Mouse (Mus musculus): ENCODE results near the gene Rragd.
"Not testable (repeated sequence)": the region's sequence is repeated elsewhere in the genome, so short reads cannot be mapped to it uniquely, and the experiment has no call there.

Rragd gene

DNA sequence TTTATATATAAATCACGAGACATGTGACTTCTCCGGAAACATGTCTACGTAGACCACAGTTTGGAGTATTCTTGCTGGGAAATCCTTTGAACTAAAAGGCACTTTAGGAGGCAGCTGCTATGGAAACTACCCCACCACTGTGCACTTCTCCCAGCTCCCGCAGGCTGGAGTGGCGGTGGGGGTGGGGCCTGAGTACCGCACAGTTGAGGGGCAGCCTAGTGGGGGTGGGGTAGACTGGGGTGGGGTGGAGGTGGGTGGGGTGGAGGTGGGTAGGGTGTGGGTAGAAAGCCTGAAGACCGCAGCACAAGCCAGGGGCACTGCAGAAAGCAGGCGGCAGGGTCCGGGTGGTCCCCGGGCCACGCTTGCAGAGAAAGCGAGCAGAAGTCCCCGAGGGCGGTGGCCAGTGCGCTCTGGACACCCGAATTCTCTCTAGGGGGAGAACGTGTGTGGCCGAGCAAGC, at the start of gene Rragd:
Rragd (plus strand) TSS at position 322 of the 460 bp plus-strand sequence.
- DNase-seq (ENCODE audit: low read depth, low spot score), result no peak

DNA sequence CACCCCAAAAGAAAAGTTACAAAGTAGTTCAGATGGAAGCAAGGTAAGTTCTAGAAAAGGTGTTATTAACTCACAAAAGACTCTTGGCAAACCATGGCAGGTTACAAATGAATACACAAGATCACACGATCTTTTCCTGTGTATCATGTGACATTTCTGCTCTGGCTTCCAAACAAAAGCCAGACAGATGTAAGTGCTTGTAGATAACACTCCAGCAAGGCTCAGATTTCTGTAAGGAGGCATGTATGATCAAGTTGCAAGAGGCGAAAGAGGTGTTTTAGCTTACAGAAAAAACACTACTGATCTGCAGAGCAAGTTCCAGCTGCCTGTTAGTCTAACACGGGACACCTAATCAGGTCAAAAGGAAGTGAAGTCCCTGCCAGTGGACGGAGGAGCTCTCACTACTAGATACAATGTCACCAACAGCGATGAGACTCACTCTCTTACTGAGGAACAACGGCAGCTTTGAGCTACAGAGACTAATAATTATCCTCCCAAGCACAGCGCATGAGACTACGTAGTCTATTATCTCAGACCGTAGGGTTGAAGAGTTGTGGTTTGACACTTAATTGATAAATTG, 46.0 kb upstream of the Rragd start:
- no peak for DNase-seq (ENCODE audit: low read depth, low spot score)

DNA sequence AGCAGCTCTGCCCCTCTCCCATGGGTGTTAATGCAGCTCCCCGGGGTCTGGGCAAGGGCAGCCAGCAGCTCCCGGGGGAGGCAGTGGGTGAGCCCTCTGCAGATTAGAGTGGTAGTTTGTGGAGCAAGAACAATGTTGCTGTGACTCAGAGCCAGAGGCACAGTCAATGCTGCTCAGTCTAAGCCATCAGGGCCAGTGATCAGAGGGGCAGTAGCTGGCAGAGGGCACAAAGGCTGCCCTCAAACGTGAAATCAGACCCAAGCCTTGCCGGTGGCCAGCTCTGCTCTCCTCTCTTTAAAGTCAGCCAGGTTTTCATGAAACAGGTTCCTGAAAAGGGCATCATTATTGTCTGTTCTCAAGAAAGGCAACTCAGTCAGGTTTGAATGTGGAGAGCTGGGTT, 43.3 kb upstream of the Rragd start:
- no peak for DNase-seq (ENCODE audit: low read depth, low spot score)

DNA sequence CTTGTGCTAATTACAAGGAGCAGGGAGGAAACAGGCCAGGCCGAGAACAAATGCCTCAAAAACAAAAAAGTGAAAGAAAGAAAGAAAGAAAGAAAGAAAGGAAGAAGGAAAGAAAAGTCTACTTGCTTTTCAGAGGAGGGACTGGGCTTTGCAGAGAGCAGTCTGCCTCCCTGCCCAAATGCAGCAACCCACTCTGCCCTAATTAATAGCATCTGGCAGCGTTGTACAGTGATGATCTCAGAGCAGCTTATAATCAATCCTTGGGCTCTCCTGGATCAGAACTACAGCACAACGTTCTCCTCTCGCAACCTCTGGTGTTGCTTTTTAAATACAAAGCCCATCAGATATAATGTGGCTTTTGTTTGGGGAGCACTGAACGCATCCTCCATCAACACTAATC, 42.9 kb upstream of the Rragd start:
- no peak for DNase-seq (ENCODE audit: low read depth, low spot score)

DNA sequence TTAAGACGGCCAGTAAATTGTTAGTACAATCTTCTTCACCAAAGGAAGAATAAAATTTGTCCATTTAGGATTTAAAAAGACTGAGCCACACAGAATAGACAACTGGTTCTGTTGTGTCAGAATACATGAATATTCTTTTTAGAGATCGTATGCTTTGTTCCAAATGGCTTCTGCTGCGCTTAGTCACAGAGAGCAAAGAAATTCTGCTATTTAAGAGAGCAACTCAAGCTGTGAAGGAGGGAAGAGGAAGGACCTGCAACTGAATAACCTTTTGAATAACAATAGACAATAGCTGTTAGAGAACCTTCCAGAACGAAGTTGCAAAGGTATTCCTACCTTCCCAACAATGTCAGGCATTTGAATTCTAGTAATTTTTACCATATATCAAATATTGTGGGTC, 41.9 kb upstream of the Rragd start:
- DNase-seq (ENCODE audit: low read depth, low spot score), result no peak

DNA sequence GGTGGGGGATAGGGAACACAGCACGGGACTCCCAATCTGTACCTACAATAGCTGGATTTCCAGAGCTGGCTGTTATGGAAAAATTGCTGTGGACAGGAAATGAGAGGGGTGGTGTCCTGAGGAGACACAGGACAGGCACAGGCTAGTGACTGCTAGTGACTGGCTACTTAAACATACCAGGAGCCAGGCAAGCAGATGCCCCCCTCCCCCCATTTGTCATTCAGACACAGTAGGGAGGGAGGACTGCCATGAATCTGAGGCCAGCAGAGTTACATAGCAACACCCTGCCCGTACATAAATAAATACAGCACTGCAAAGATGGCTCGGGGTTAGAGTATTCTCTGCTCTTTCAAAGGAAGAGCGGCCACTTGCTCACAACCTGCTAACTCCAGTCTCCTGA, 35.2 kb upstream of the Rragd start:
- no peak for DNase-seq (ENCODE audit: low read depth, low spot score)

DNA sequence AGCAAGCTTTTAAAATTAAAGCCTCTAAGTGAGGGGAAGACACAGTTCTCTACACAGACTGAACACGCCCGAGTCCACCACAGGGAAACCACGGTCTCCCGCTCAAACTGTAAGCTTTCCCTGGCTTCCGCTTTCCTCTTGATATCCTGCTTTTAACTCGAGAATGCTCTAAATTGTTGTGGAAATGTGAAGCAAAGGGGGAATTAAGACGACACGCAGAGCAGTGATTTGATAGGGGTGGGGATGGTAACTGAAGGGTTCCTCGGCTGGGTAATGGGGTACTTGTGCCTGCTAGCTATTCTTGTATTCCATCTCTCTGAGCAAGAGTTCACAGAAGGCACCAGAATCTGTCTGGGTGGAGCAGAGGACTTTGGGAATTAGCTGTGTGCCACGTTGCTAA, 34.1 kb upstream of the Rragd start:
- no peak for DNase-seq (ENCODE audit: low read depth, low spot score)

DNA sequence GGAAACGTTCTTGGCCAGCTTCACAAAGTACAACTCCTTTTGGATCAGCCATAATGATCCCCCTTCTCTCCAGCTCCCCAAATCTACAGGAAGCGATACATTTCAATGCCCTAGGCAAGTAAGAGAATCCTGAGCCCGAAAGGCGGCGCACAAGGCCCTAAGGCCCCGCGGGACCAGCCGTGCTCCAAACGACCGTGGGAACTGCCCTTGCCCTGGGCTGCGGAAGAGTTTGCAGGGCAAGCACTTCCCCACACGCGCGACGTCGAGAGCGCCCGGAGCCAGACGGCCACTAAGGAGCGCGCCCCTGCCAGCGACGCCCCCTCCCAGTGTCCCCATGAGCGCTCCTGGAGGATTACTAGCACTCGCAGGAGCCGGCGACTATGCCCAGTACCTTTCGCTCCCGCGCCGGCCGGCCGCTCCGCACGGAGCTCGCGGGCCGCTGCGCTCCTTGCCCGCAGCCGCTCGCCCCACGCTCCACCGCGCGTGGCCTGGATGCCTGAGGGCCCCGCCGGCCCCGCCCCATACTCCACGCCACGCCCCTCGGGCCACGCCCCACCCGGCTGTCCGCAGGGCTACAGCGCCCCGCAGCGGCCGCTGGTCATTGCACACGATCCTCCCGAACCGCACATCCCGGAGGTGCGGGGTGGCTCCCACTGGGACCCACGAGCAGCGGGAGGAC, 32.3 kb upstream of the Rragd start, which contains the start of gene Ankrd6:
Ankrd6 (minus strand) TSS at position 486 of the 679 bp plus-strand sequence.
- DNase-seq (ENCODE audit: low read depth, low spot score), result peak; percentile 53

DNA sequence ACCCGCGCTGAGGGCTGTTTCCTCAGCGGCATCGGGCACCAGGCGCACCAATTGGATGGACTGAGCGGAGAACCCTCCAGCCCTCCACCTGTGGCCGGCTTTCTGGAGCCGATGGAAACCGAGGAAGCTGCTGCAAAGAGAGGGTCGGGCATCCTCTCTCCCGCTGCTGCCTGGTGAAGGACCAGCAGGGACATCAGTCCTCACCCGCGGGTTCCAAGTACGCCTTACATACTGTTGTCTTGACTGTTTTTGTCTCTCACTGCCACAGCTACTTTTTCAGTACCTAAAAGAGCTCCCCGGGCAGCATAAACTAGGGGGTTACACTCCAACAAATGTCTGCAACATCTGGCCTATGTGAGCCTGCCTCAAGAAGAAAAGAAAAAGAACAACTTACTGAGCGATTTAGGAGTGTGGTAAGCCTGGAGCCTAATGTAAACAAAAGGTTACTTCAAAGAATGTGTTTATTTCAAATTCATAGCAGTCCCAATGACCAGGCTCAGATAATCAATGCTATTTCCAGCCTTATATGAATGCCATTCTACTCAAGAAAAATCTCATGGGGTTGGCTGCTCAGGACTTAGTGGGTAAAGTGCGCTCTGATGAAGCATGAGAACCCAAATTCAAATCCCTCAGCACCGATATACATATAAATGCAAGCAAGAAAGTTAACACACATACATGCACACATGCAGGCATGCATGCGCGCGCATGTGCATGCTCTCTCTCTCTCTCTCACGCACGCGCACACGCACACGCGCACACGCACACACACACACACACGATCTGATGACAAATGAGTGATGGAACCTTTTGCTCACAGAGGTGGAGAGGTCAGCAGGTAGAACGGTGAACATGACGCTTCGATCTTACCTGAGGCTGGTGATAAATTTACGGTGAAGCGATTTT, 31.5 kb upstream of the Rragd start:
- no peak for DNase-seq (ENCODE audit: low read depth, low spot score)

DNA sequence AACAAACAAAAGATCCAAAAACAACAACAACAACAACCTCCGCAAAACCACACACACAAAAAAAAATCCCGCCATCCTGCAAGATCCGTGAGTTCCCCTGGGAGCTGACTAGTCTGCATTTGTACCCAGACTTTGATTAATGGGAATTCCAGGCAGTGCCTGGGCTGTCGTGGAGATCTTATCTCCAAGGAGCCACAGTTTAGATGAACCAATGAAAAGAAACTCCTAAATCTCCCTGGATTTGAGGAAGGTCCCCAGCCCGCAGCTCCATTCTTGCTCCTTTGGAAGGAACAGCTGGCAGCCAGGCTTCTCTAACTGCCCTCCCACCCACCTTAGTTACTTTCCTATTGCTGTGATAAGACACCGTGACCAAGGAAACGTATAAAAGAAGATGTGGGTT, 30.2 kb upstream of the Rragd start:
- no peak for DNase-seq (ENCODE audit: low read depth, low spot score)

DNA sequence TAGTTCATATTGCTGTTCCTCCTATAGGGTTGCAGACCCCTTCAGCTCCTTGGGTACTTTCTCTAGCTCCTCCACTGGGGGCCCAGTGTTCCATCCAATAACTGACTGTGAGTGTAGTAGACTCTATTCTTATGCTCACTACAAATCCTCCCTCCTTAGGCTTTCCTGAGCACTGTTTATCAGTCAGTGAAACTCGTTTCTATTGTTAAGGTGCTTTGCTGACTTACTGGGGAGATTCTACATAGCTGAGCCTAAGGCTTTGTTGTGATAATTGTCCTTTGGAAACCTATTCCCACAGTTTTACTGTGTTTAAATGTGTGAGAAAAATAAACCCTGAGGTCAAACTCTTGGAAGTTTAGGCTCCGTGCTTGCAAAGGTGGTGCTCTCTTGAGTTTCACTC, 26.4 kb upstream of the Rragd start:
- no peak for DNase-seq (ENCODE audit: low read depth, low spot score)

DNA sequence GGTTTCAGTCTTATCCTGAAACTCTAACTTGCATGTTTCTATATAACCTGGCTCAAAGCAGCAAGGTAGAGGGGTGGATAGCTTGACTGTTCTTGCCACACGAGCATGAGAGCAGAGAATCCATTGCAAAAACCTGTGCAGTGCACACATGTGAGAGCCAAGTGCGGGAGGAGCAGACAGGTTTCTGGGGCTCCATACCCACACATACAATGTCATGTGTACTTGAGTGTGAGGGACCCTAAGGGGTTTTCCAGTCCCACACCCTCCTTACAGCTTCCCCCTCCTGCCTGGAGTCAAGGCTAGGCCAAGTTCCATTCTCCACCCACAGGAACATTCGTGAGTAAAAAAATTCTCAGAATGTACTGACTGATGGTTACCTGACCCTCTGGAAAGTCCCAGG, 21.4 kb upstream of the Rragd start:
- no peak for DNase-seq (ENCODE audit: low read depth, low spot score)

DNA sequence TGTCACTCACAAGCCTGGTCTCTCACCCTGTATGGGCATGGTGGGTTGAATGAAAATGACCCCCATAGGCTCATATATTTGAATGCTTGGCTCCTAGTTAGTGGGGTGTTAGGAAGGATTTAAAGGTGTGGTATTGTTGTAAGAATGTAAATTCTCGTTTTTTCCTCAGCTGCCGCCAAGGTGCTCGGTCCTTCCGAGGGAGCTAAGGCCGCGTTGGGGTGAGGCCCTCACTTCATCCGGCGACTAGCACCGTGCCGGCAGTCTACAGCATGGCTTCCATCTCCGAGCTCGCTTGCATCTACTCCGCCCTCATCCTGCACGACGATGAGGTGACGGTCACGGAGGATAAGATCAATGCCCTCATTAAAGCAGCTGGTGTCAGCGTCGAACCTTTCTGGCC, 18.2 kb upstream of the Rragd start:
- not testable (repeated sequence) for DNase-seq (ENCODE audit: low read depth, low spot score)

DNA sequence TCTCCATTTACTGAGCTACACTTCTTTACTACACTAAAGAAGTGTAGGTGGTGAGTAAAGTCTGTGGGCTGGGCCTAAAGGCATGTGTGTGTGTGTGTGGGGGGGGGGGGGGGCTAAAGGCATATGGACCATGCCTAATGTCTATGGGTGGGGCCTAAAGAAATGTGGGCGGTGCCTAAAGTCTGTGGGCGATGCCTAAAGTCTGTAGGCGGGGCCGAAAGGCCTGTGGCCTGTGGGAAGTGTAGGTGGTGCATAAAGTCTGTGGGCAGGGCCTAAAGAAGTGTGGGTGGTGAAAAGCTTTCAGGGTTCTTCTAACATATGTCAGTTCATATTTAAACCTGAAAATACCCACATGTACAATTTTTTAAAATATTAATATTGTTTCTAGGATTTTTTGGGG, 5.5 kb upstream of the Rragd start:
- DNase-seq (ENCODE audit: low read depth, low spot score), result no peak

DNA sequence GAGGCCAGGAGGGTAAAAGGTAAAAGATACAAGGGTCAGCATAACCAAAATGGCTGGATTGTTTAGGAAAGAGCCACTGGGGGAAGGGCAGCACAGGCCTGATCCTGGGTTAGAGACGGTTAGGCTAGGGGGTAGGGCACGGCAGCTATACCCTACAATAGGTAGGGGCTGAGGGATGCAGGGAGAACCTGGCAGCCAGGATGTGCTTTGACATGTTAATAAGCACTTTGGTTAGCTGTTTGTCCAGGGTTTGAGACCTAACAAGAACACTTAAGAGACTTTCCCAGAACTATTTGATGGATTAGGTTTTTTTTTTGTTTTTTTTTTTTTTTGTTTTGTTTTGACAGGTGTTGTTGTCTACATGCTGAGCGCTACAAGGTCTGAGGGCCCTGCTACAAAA, 2.8 kb upstream of the Rragd start:
- no peak for DNase-seq (ENCODE audit: low read depth, low spot score)

DNA sequence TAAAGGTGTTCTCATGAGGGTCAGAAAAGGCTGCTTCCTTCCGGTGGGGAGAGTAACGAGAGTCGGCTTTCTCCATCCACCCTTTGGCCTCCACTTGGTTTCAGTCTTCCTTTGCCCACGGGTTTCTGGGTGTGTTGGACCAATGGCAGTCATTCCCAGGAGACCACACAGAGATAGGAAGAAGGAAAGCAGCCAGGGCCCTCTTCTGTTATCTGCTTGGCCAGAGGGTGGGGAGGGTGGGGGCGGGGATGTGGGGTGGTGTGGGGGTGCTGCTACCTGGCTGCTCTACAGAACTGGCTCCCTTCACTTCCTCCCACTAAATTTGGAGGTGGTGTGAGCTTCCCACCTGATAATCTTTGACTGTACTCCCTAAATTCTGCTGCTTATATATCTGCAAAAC, 1.2 kb upstream of the Rragd start:
- DNase-seq (ENCODE audit: low read depth, low spot score), result no peak

DNA sequence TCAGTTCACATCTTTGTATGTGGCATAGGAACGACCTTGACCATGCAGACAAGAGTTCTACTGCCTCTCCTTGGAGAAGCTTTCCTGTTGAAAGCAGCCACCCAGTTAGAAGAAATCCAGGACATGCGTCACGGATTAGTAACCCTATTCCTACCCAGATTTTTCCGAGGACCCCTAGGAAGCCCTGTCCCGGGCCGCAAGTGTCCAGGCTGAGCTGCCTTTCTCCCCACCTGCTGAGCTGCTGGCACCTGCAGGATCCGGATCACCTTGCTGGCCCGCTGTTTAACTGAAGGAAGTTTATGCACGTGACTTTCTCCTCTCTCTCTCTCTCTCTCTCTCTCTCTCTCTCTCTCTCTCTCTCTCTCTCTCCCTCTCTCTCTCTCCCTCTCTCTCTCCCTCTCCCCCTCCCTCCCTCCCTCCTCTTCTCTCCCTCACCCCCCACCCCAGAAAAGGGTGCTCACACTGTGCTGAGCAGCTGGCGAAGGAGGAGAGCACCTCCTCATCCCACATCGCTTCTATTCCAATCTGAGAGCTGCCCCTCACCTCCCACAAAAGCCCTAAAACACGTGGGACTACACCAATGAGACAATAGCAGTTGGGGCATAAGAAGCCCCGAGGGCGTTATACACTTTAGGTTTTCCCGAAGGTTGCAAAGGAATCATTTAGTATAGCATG, 659 bp upstream of the Rragd start:
- no peak for DNase-seq (ENCODE audit: low read depth, low spot score)

DNA sequence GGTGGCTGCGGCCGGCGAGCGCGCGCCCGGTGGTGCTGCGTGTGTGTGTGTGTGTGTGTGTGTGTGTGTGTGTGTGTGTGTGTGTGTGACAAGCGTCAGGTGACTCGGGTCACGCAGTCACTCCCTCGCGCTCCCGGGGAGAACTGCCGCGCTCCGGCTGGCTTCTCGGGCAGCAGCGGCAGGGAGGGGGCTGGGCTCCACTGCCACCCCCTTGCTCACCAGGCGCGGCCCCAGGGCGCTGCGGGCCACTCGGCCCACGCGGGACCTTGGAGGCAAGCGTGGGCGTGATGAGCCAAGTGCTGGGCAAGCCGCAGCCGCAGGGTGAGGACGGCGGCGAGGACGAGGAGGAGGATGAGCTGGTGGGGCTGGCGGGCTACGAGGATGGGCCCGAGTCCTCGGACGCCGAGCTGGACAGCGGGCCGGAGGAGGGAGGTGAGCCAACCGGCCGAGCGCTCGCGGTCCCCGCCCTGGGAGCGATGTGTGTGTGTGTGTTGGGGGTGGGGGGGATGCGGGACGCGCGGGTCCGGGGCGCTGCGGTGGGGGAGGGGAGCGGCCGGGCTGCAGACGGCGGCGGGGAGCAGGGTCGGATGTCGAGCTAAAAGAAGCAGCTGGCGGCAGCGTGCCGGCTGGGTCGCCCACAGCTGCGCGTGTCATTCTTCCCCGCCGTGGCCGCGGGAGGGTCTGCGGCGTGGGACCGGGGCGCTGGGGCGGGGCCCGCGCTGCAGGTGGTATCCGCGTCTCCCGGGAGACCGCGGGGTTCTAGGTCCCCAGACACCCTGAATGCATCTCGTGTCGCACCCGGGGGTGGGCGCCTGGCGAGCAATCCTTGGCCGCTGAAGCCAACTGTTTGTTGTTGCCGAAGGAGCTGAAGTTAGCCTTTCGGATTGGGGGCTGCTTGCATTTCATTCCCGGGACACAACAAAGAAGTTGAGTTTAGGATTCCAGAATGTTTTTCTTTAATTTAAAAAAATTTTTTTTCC, 629 bp downstream of the Rragd start:
- DNase-seq (ENCODE audit: low read depth, low spot score), result no peak

DNA sequence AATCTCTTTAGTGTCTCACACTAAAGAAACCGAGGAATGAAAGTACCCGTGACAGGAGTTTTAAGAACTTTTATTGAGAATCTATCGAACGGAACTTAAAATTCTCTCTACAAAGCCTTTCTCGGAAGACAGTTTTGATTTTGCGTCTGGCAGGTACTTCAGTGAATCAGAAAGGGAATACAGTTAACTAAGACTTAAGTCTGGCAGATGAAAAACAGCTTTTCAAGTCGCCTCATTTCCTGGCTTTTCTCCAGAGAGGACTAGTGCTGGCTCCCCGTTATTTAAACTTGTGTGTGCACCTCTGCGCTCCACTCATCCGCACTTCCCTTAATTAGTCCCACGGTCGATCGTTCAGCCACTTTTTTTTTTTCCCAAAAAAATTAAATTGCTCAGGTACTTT, 1.4 kb downstream of the Rragd start:
- no peak for DNase-seq (ENCODE audit: low read depth, low spot score)

DNA sequence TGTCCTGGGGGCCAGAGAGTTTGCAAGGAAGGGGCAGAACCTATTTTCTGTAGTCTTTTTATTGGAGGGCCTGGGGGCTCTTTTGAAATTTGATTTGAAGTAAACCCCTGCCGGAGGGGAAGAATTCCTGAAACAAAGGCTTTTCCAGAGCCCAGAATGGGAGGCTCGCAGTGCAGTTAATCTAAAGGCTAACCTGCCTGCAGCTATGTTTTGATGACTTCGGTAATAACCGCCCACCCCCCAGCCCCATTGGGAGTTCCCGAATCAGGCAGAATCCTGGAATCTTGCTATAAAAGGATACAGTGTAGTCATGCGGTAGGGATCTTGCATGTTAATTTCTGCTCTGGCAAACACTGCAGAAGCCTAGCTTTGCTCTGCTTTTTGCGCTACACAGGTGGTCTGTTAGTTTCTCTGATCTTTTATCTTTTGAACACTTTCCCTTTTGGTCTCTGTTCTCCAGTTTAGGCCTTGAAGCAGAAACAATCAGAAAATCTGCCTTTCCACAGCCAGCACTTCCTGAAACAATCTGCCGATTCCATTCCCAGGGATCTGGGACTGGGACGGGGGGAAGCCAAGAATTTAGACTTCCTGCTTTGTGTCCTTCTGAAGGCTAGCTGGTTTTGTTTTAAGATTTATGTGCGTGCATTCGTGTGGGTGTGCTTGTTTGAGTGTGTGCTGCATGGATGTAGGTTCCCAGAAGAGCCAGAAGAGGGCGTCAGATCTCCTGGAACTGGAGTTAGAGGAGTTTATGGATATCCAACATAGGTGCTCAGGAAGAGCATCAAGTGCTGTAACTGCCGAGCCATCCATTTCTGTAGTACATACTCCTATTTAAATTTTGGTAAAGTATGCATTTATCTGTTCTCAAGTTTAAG, 2.2 kb downstream of the Rragd start:
- DNase-seq (ENCODE audit: low read depth, low spot score), result no peak

Data from WW6 (cell line).